Mouse (Mus musculus): Measurements from ENCODE around the gene Glis1.

- no peak for TF ChIP-seq CHD2 (IDR thresholded peaks at IDR 0.05; ENCODE audit: low read depth, low read length)
- no peak for TF ChIP-seq MAFK (IDR thresholded peaks at IDR 0.05; ENCODE audit: insufficient read depth, low read depth, low read length)
- no peak for TF ChIP-seq ZNF384 (IDR thresholded peaks at IDR 0.05; ENCODE audit: low read depth, low read length)
- TF ChIP-seq ZC3H11A (IDR thresholded peaks at IDR 0.05; ENCODE audit: borderline replicate concordance, low read depth, low read length) = no peak
- TF ChIP-seq HCFC1 (IDR thresholded peaks at IDR 0.05; ENCODE audit: borderline replicate concordance, insufficient read depth, low read length) = no peak
Observed at GRCm38 (mm10) chr4:107653280-107653643, 218.9 kb downstream of the Glis1 start.

All from ES-E14 (cell line).